Mouse (Mus musculus): ENCODE data around the gene Fer1l4. TPM values are rescaled to one million over a fixed set of nuclear protein-coding genes. Genes with fewer than 3 reads are reported as not detected.

The Fer1l4 gene
- polyA plus RNA-seq, 1 experiment = not detected

GRCm38 (mm10) chr2:156080391-156080790 lies 27.6 kb upstream of the Fer1l4 start:
- Histone ChIP-seq H3K79me3 (ENCODE audit: low read depth) (peaks cover 38% of the 10 kb centered on the region), H3K27me3 (ENCODE audit: control insufficient read depth, insufficient read depth, insufficient read length) (no peaks in the 10 kb centered on the region), H3ac (ENCODE audit: control insufficient read depth, insufficient read length, low read depth) (no peak overlapping the region), H3K79me2 (ENCODE audit: control insufficient read depth, insufficient read depth) (peaks cover 65% of the 10 kb centered on the region), H3K4me3 (ENCODE audit: insufficient read depth, poor library complexity, severe bottlenecking) (no peak overlapping the region), H3K36me3 (ENCODE audit: control insufficient read depth, insufficient read depth) (peaks cover 33% of the 10 kb centered on the region)
- TF ChIP-seq MAX (IDR thresholded peaks at IDR 0.05) (no peak), CTCF (IDR thresholded peaks at IDR 0.05; ENCODE audit: control insufficient read depth, insufficient read depth, insufficient read length) (no peak)

GRCm38 (mm10) chr2:156079674-156080073 lies 26.9 kb upstream of the Fer1l4 start:
- Histone ChIP-seq H3K79me3 (ENCODE audit: low read depth) (peaks cover 33% of the 10 kb centered on the region), H3K4me3 (ENCODE audit: insufficient read depth, poor library complexity, severe bottlenecking) (no peak overlapping the region), H3K79me2 (ENCODE audit: control insufficient read depth, insufficient read depth) (peaks cover 58% of the 10 kb centered on the region), H3ac (ENCODE audit: control insufficient read depth, insufficient read length, low read depth) (no peak overlapping the region), H3K36me3 (ENCODE audit: control insufficient read depth, insufficient read depth) (peaks cover 33% of the 10 kb centered on the region), H3K27me3 (ENCODE audit: control insufficient read depth, insufficient read depth, insufficient read length) (no peaks in the 10 kb centered on the region)
- TF ChIP-seq FOSL1 (IDR thresholded peaks at IDR 0.05; ENCODE audit: insufficient read depth, low read length, poor library complexity, severe bottlenecking) (no peak), CEBPB (IDR thresholded peaks at IDR 0.05; ENCODE audit: low read depth) (no peak), MYOD1 (IDR thresholded peaks at IDR 0.05; ENCODE audit: control insufficient read depth, insufficient read length, low read depth) (no peak), CTCF (IDR thresholded peaks at IDR 0.05; ENCODE audit: control insufficient read depth, insufficient read depth, insufficient read length) (no peak), MYOG (IDR thresholded peaks at IDR 0.05; ENCODE audit: control insufficient read depth, extremely low read depth, insufficient read length) (no peak), MAX (IDR thresholded peaks at IDR 0.05) (no peak), USF1 (IDR thresholded peaks at IDR 0.05; ENCODE audit: low read depth) (no peak)

GRCm38 (mm10) chr2:156079183-156079560 lies 26.4 kb upstream of the Fer1l4 start:
- TF ChIP-seq CTCF (IDR thresholded peaks at IDR 0.05; ENCODE audit: control insufficient read depth, insufficient read depth, insufficient read length) = no peak
- no peak for TF ChIP-seq FOSL1 (IDR thresholded peaks at IDR 0.05; ENCODE audit: insufficient read depth, low read length, poor library complexity, severe bottlenecking)
- no peak for TF ChIP-seq MAX (IDR thresholded peaks at IDR 0.05)
- no peak for TF ChIP-seq USF1 (IDR thresholded peaks at IDR 0.05; ENCODE audit: low read depth)
- no peak for TF ChIP-seq CEBPB (IDR thresholded peaks at IDR 0.05; ENCODE audit: low read depth)
- TF ChIP-seq MYOD1 (IDR thresholded peaks at IDR 0.05; ENCODE audit: control insufficient read depth, insufficient read length, low read depth) = no peak
- Histone ChIP-seq H3K79me2 (ENCODE audit: control insufficient read depth, insufficient read depth) (peaks cover 53% of the 10 kb centered on the region), H3K4me3 (ENCODE audit: insufficient read depth, poor library complexity, severe bottlenecking) (no peak overlapping the region), H3K79me3 (ENCODE audit: low read depth) (peaks cover 29% of the 10 kb centered on the region), H3ac (ENCODE audit: control insufficient read depth, insufficient read length, low read depth) (no peak overlapping the region), H3K27me3 (ENCODE audit: control insufficient read depth, insufficient read depth, insufficient read length) (no peaks in the 10 kb centered on the region), H3K36me3 (ENCODE audit: control insufficient read depth, insufficient read depth) (peaks cover 38% of the 10 kb centered on the region)

GRCm38 (mm10) chr2:156078421-156079182 lies 25.9 kb upstream of the Fer1l4 start:
- H3K79me2 ChIP-seq (ENCODE audit: control insufficient read depth, insufficient read depth) = peaks cover 47% of the 10 kb centered on the region
- peaks cover 26% of the 10 kb centered on the region for H3K79me3 ChIP-seq (ENCODE audit: low read depth)
- H3ac ChIP-seq (ENCODE audit: control insufficient read depth, insufficient read length, low read depth) = no peak overlapping the region
- no peaks in the 10 kb centered on the region for H3K27me3 ChIP-seq (ENCODE audit: control insufficient read depth, insufficient read depth, insufficient read length)
- TF ChIP-seq USF1 (IDR thresholded peaks at IDR 0.05; ENCODE audit: low read depth) (no peak), MYOD1 (IDR thresholded peaks at IDR 0.05; ENCODE audit: control insufficient read depth, insufficient read length, low read depth) (no peak), MYOG (IDR thresholded peaks at IDR 0.05; ENCODE audit: control insufficient read depth, extremely low read depth, insufficient read length) (no peak), CTCF (IDR thresholded peaks at IDR 0.05; ENCODE audit: control insufficient read depth, insufficient read depth, insufficient read length) (no peak), FOSL1 (IDR thresholded peaks at IDR 0.05; ENCODE audit: insufficient read depth, low read length, poor library complexity, severe bottlenecking) (no peak), MAX (IDR thresholded peaks at IDR 0.05) (no peak), CEBPB (IDR thresholded peaks at IDR 0.05; ENCODE audit: low read depth) (no peak)
- no peak overlapping the region for H3K4me3 ChIP-seq (ENCODE audit: insufficient read depth, poor library complexity, severe bottlenecking)
- peaks cover 44% of the 10 kb centered on the region for H3K36me3 ChIP-seq (ENCODE audit: control insufficient read depth, insufficient read depth)

GRCm38 (mm10) chr2:156077461-156077860 lies 24.7 kb upstream of the Fer1l4 start:
- TF ChIP-seq USF1 (IDR thresholded peaks at IDR 0.05; ENCODE audit: low read depth) = no peak
- TF ChIP-seq CEBPB (IDR thresholded peaks at IDR 0.05; ENCODE audit: low read depth) = no peak
- TF ChIP-seq MAX (IDR thresholded peaks at IDR 0.05) = no peak
- no peak for TF ChIP-seq CTCF (IDR thresholded peaks at IDR 0.05; ENCODE audit: control insufficient read depth, insufficient read depth, insufficient read length)
- no peak for TF ChIP-seq MYOG (IDR thresholded peaks at IDR 0.05; ENCODE audit: control insufficient read depth, extremely low read depth, insufficient read length)
- TF ChIP-seq FOSL1 (IDR thresholded peaks at IDR 0.05; ENCODE audit: insufficient read depth, low read length, poor library complexity, severe bottlenecking) = no peak
- no peak for TF ChIP-seq MYOD1 (IDR thresholded peaks at IDR 0.05; ENCODE audit: control insufficient read depth, insufficient read length, low read depth)
- Histone ChIP-seq H3K79me3 (ENCODE audit: low read depth) (peaks cover 15% of the 10 kb centered on the region), H3ac (ENCODE audit: control insufficient read depth, insufficient read length, low read depth) (no peak overlapping the region), H3K4me3 (ENCODE audit: insufficient read depth, poor library complexity, severe bottlenecking) (no peak overlapping the region), H3K27me3 (ENCODE audit: control insufficient read depth, insufficient read depth, insufficient read length) (no peaks in the 10 kb centered on the region), H3K79me2 (ENCODE audit: control insufficient read depth, insufficient read depth) (peaks cover 35% of the 10 kb centered on the region), H3K36me3 (ENCODE audit: control insufficient read depth, insufficient read depth) (peaks cover 45% of the 10 kb centered on the region)

GRCm38 (mm10) chr2:156073725-156074124 lies 21.0 kb upstream of the Fer1l4 start:
- no peak overlapping the region for H3ac ChIP-seq (ENCODE audit: control insufficient read depth, insufficient read length, low read depth)
- no peaks in the 10 kb centered on the region for H3K27me3 ChIP-seq (ENCODE audit: control insufficient read depth, insufficient read depth, insufficient read length)
- no peaks in the 10 kb centered on the region for H3K79me2 ChIP-seq (ENCODE audit: control insufficient read depth, insufficient read depth)
- TF ChIP-seq FOSL1 (IDR thresholded peaks at IDR 0.05; ENCODE audit: insufficient read depth, low read length, poor library complexity, severe bottlenecking) (no peak), MAX (IDR thresholded peaks at IDR 0.05) (no peak), MYOG (IDR thresholded peaks at IDR 0.05; ENCODE audit: control insufficient read depth, extremely low read depth, insufficient read length) (no peak), CTCF (IDR thresholded peaks at IDR 0.05; ENCODE audit: control insufficient read depth, insufficient read depth, insufficient read length) (no peak), USF1 (IDR thresholded peaks at IDR 0.05; ENCODE audit: low read depth) (no peak), MYOD1 (IDR thresholded peaks at IDR 0.05; ENCODE audit: control insufficient read depth, insufficient read length, low read depth) (no peak), CEBPB (IDR thresholded peaks at IDR 0.05; ENCODE audit: low read depth) (no peak)
- H3K36me3 ChIP-seq (ENCODE audit: control insufficient read depth, insufficient read depth) = peaks cover 49% of the 10 kb centered on the region
- no peaks in the 10 kb centered on the region for H3K79me3 ChIP-seq (ENCODE audit: low read depth)
- no peak overlapping the region for H3K4me3 ChIP-seq (ENCODE audit: insufficient read depth, poor library complexity, severe bottlenecking)

All from C2C12 (cell line).